Mouse (Mus musculus) 3T3-L1 (cell line): Measurements from ENCODE around the gene Tceal9.
"Not testable (repeated sequence)": the region's sequence is repeated elsewhere in the genome, so short reads cannot be mapped to it uniquely, and the experiment has no call there.

Experiments used
- DNase-seq: peaks from one replicate; pipeline ENCODE4 v3.0.0-alpha.2; 2015; ENCODE audit warnings: low read depth, low spot score

Gene Tceal9

GRCm38 (mm10) chrX:136244574-136245229 lies at the start of gene Tceal9:
Gene Tceal9 (plus strand): TSS chrX:136245079.
- DNase-seq, result peak; percentile 91

- no peak for DNase-seq
Measured at GRCm38 (mm10) chrX:136195193-136195944, 49.5 kb upstream of the Tceal9 start.

- peak; percentile 41 for DNase-seq
Measured at GRCm38 (mm10) chrX:136196873-136197272, 48.0 kb upstream of the Tceal9 start.

DNA sequence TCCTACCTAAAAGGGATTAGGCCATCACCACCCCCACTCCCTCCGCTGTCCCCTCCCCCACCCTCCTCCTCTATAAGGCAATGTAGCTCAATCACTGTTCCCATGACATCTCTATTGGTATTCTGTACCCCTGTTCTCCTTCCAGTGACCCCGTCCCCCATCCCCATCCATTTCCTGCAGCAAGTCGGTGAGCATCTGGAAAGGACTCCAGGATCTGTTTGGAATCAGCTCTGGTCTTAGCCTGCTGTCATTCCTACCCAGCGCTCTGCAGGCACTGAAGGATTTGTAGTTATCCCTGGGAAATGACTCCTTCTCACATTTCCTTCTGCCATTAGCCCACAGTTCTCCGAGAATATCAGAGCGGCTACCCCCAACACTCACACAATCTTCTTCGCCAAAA lies 41.6 kb upstream of the Tceal9 start:
- no peak for DNase-seq

DNA sequence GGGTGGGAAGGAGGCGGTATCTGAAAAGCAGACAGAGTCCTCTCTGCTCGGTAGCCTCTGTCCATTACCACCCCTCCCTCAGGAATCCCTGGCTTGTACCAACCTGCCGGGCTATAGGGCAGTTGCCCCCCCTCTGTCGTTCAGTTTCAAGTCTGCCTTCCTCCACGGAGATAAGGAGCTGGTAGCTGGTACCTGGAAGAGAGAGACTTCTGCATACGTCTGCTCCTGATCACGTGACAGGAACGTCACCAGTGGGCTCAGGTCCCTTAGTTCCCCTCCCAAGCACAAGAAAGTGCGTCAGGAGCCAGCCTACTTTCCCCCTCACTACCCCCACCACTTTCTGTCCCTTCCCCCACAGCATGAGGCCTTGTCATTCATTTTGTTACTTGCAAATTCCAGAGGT lies 41.2 kb upstream of the Tceal9 start, which contains the start of gene Tceal5:
Gene Tceal5 (minus strand): TSS at position 213 of the 403 bp plus-strand sequence.
- DNase-seq, result no peak

DNA sequence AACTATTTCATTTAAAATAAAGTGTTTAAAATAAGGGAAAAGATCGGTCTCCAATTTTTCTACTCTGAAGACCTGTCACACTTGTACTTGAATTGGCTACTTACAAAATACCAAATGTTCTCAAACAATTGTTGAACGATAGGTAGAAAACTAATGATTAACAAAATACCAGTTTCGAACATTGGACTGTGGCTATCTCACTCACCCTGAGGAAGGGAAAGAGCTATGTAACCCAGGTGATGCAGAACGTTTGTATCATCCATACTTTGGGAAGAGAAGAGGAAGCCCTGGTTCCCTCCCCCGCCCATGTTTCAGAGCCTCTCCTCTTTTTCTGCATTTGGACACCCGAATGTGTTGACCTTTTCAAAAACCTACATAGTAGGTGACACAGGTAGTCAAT lies 40.5 kb upstream of the Tceal9 start:
- DNase-seq, result no peak

DNA sequence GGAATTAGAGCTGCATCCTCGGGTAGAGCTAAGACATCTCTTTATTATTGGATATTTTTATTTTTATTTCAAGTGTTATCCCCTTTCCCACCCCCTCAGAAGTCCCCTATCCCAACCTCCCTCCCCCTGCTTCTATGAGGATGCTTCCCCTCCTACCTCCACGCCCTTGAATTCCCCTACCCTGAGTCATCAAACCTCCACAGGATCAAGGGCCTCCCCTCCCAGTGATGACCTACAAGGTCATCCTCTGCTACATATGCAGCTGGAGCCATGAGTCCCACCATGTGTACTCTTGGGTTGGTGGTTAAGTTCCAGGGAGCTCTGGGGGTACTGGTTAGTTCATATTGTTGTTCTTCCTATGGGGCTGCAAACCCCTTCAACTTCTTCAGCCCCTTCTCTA lies 31.5 kb upstream of the Tceal9 start:
- peak; percentile 2 for DNase-seq

DNA sequence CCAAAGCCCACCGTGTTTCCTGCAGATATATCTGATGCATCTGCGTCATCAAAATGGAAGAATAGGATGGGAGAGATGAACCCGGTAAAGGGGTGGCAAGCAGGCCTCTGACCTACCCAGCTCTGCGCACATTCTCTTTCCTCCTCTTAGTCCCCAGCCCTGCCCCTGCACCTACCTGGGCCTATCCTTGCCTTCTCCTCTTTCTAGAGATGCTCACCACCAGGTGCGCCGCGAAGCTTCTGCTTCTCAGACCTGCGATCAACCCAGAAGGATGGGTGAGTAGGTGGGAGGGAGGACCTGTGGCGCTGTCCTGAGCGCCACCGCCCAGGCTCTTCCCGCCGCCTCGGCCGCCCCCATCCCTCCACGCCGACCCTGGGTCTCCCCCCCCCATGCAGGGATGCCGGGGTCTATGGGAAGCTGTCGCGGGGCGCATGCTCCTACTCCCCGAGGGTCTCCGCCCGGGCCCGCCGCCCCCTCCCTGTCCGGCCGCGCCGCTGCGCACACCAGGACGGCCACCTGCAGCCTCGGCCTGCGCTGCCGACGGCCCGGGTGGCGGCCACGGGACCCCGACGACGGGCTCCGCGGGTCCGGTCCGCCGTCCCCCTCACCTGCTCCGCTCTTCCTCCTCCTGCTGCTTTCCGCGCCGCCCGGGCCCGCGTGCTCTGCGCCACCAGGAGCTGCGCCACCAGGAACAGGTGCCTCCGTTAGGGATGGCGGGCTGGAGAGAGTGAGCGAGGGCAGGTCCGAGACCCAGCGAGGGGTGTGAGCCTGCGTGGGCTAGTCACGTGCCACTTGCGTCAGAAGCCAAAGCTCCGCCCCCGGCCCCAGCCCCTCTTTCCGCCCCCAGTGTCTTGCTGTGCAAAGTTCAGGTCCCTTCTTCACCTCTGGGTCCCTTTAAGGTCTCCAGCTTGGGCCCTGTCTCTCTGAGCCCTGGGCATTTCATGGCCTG lies 29.9 kb upstream of the Tceal9 start, which contains the start of the genes Tceal7 and Bex1:
Gene Tceal7 (plus strand): TSS at position 51 of the 949 bp plus-strand sequence.
Gene Bex1 (minus strand): TSS at position 785 of the 949 bp plus-strand sequence.
- DNase-seq, result not testable (repeated sequence)

DNA sequence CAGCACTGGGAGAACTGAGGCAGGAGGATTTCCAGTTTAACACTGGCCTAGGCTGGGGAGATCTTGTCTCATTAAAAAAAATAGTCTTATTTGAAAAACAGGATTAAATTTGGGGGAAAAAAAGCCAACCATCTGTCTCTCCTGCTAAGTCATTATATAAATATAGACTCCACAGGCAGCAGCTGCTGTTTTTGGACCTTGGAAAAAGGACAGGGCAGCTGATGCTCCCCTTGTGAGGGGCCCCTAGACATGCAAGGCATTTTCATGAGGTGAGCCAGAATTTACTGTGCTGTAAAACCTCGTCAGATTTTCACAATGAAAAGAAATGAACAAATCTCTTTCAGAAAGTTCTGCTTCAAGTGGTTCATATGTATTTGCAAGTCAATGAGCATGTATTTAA lies 28.6 kb upstream of the Tceal9 start:
- DNase-seq, result no peak

DNA sequence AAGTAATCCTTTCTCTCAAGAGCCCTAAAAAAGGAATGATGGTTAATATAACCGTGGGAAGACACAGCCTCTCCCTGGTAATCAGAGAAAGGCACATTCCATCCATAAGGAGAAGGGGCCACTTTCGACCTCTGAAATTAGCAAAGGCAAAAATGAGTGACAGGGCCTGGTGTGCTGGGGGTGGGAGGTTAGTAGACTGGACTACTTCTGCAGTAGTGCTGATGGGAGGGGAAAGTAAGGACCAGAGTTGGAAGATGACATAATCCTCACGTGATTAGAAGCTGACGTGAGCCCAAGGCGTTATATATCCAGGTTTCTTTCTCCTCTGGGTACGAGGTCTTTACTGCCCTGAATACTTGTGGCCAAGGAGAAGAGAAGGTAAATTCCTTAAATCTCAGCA lies 21.2 kb upstream of the Tceal9 start:
- DNase-seq, result no peak

GRCm38 (mm10) chrX:136227768-136228167 lies 17.1 kb upstream of the Tceal9 start:
- no peak for DNase-seq

- DNase-seq, result peak; percentile 48
Measured at GRCm38 (mm10) chrX:136238118-136238517, 6.8 kb upstream of the Tceal9 start.

DNA sequence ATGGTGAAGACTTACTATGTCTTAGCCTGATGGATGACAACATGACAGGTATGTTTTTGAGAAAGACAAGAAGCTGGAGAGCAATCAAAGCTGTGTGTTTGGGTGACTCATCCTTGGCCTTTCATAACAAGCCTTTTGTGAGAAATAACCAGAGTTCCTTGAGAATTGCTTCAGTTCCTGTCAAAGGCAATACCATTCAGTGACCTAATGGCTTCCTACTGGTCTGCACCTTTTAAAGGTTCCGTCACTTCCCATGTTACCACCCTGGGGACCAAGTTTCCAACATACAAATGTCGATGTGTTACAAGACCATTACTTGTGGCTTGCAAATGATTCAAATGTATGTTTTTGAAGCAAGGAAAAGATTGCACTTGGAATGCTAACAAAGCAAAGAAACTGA lies 1.7 kb upstream of the Tceal9 start:
- DNase-seq, result peak; percentile 48

- DNase-seq, result peak; percentile 36
Measured at GRCm38 (mm10) chrX:136245521-136246071, 717 bp downstream of the Tceal9 start.

DNA sequence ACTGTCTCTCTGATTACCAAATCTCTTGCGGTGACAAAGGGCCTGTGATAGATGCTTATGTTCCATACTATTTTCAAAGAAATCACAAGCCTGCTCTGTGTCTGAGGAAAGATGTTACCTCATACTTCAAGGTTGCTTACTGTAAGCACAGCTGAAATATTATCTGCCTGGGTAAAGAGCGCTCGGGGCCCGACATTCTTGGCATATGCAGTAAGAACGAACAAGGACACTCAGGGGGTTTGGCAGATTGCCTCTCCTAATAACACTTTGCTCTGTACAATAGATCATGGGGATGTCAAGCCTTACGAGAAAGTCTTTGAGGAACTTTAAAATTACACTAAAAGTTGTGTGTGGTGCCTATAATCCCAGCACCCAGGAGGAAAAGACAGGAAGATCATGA lies 3.9 kb downstream of the Tceal9 start:
- peak; percentile 21 for DNase-seq

- DNase-seq, result no peak
Measured at GRCm38 (mm10) chrX:136249671-136250070, 4.8 kb downstream of the Tceal9 start.

- no peak for DNase-seq
Measured at GRCm38 (mm10) chrX:136252023-136252729, 7.3 kb downstream of the Tceal9 start.

GRCm38 (mm10) chrX:136267720-136268119 lies 22.8 kb downstream of the Tceal9 start:
- peak; percentile 78 for DNase-seq

- DNase-seq, result no peak
Measured at GRCm38 (mm10) chrX:136268173-136268572, 23.3 kb downstream of the Tceal9 start.

- DNase-seq, result not testable (repeated sequence)
Measured at GRCm38 (mm10) chrX:136269743-136270392, 25.0 kb downstream of the Tceal9 start, which contains the start of gene Bex3. Gene Bex3 (plus strand): TSS chrX:136270253.
